Mouse (Mus musculus): ENCODE measurements around the gene Styk1. TPM values are rescaled to one million over a fixed set of nuclear protein-coding genes. Genes with fewer than 3 reads are reported as not detected.

The Styk1 gene
- not detected for polyA plus RNA-seq (2017; shearing (Covaris generic))

GRCm38 (mm10) chr6:131353352-131353919 lies at the start of gene Styk1:
Gene Styk1, minus strand, starts transcription at chr6:131353597.

DNA sequence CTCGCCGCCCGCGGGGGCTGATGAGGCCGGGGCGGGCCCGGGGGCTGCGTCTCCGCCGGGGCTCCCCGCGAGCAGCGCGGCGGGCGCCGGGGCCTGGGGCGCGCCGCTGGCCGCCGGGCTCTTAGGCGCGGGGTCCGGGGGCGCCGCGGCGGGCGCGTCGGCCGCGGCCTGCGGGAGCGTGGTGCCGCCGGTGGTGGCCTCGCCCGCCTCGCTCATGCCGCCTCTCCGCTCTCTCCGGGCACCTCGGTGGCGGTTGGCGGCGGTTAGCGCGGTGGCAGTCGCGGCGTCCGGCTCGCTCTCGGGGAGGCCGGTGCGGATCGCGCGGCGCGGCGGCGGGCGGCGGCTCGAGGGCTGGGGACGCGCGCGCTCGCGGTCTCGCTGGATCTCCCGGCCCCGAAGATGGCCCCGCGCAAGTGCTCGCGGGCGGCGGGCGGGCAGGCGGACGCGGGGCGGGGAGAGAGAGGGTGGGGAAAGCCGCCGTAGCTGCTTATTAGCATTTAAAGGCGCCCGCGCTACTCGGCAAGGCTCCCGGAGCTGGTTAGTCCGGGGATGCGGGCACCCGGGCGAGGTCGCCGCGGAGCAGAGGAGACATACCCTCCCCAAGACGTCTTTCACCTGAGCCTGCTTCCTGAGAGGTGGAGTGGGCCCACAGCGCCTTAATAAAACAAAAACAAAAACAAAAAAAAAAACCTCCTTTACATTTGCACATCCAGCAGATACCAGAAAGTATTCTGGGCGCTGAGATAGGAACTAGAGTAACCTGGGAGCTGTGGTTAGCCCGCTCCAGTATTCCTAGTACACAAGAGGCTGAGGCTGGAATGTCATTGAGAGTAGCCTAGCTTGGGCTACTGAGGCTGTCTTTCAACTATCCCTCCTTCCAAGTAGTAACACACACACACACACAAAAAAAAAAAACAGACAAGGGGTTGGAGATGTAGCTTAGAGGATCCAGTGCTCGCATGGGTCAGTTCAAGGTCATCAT lies 34.9 kb upstream of the Styk1 start, which contains the start of gene Ybx3:
TSS of gene Ybx3 (minus strand) at position 437 of the 982 bp plus-strand sequence.

DNA sequence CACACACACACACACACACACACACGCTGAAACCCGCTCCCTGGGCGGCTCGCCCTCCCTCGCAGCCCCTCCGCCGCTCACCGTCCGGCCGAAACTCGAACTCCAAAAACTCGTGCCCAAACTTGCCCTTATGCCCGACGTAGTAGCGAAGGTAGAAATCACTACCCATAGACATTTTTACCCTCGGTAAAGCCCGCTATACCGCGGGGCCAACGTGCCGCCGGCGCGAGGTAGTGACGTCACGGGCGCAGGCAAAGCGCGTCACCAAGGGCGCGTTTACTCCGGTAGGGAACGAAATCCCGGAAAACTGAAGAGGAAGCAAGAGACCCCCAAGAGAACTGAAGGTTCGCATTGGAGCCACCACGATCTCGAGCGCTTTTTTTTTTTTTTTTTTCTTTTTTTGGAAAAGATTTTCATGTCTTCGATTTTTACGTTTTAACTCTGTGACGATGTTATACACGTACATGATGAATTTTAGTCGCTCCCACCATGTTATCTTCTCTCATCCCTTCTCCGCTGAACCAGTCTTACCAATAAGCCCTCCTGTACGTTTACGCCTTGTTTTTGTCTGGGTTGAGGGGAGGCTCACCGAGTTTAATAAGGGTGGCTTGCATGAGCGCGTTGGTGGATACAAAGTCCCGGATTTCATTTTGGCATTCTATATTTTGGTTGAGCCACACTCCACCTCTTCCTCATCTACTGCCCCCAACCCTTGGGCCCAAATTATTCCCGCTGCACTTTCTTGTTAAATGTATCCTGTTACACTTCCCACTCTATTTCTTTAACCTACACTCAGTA lies 60.2 kb downstream of the Styk1 start, which contains the start of gene Magohb:
TSS of gene Magohb (minus strand) at position 254 of the 798 bp plus-strand sequence.

Other genes with a start within 250 kb of the Styk1 start
- 0.26 TPM for gene Klra2, start 106.2 kb downstream of the Styk1 start, polyA plus RNA-seq (2017; shearing (Covaris generic))
- gene Magohb, start 60.4 kb downstream of the Styk1 start, polyA plus RNA-seq (2017; shearing (Covaris generic)), result 22.6 TPM
- 8.9 TPM for gene Ybx3, start 34.9 kb upstream of the Styk1 start, polyA plus RNA-seq (2017; shearing (Covaris generic))
- not detected for gene 5430401F13Rik, start 132.8 kb upstream of the Styk1 start, polyA plus RNA-seq (2017; shearing (Covaris generic))
- not detected for gene Gm6619, start 132.8 kb upstream of the Styk1 start, polyA plus RNA-seq (2017; shearing (Covaris generic))